Mouse (Mus musculus): ENCODE results near the gene Slk. TPM values are rescaled to one million over a fixed set of nuclear protein-coding genes. Genes with fewer than 3 reads are reported as not detected.

Slk gene
- polyA plus RNA-seq, 1 experiment, result 23.7 TPM

GRCm38 (mm10) chr19:47658914-47659535, 79.5 kb downstream of the Slk start:
- DNase-seq (ENCODE audit: low read depth), result peak; percentile 84
- TF ChIP-seq POLR2A (IDR thresholded peaks at IDR 0.05; ENCODE audit: borderline replicate concordance, extremely low read depth, insufficient read depth, insufficient read length, poor library complexity, severe bottlenecking) (no peak), CTCF (IDR thresholded peaks at IDR 0.05; ENCODE audit: borderline replicate concordance, extremely low read depth, insufficient read depth, insufficient read length) (peak; percentile 82)

- no peak for DNase-seq (ENCODE audit: low read depth)
- TF ChIP-seq CTCF (IDR thresholded peaks at IDR 0.05; ENCODE audit: borderline replicate concordance, extremely low read depth, insufficient read depth, insufficient read length), result no peak
- TF ChIP-seq POLR2A (IDR thresholded peaks at IDR 0.05; ENCODE audit: borderline replicate concordance, extremely low read depth, insufficient read depth, insufficient read length, poor library complexity, severe bottlenecking), result no peak
Observed at GRCm38 (mm10) chr19:47659765-47660408, 80.4 kb downstream of the Slk start.

GRCm38 (mm10) chr19:47667601-47668000, 88.1 kb downstream of the Slk start:
- no peak for TF ChIP-seq CTCF (IDR thresholded peaks at IDR 0.05; ENCODE audit: borderline replicate concordance, extremely low read depth, insufficient read depth, insufficient read length)
- no peak for TF ChIP-seq POLR2A (IDR thresholded peaks at IDR 0.05; ENCODE audit: borderline replicate concordance, extremely low read depth, insufficient read depth, insufficient read length, poor library complexity, severe bottlenecking)
- DNase-seq (ENCODE audit: low read depth), result no peak

GRCm38 (mm10) chr19:47668399-47668798, 88.9 kb downstream of the Slk start:
- no peak for DNase-seq (ENCODE audit: low read depth)
- no peak for TF ChIP-seq POLR2A (IDR thresholded peaks at IDR 0.05; ENCODE audit: borderline replicate concordance, extremely low read depth, insufficient read depth, insufficient read length, poor library complexity, severe bottlenecking)
- TF ChIP-seq CTCF (IDR thresholded peaks at IDR 0.05; ENCODE audit: borderline replicate concordance, extremely low read depth, insufficient read depth, insufficient read length), result no peak

- peak; percentile 53; the same call in 1 of the 2 replicates for TF ChIP-seq CTCF (IDR thresholded peaks at IDR 0.05; ENCODE audit: borderline replicate concordance, extremely low read depth, insufficient read depth, insufficient read length)
- TF ChIP-seq POLR2A (IDR thresholded peaks at IDR 0.05; ENCODE audit: borderline replicate concordance, extremely low read depth, insufficient read depth, insufficient read length, poor library complexity, severe bottlenecking), result no peak
- peak; percentile 27 for DNase-seq (ENCODE audit: low read depth)
Observed at GRCm38 (mm10) chr19:47674419-47674818, 94.9 kb downstream of the Slk start.

- no peak for DNase-seq (ENCODE audit: low read depth)
- no peak for TF ChIP-seq CTCF (IDR thresholded peaks at IDR 0.05; ENCODE audit: borderline replicate concordance, extremely low read depth, insufficient read depth, insufficient read length)
- TF ChIP-seq POLR2A (IDR thresholded peaks at IDR 0.05; ENCODE audit: borderline replicate concordance, extremely low read depth, insufficient read depth, insufficient read length, poor library complexity, severe bottlenecking), result no peak
Observed at GRCm38 (mm10) chr19:47678675-47679074, 99.2 kb downstream of the Slk start.

GRCm38 (mm10) chr19:47689592-47689991, 110.1 kb downstream of the Slk start:
- DNase-seq (ENCODE audit: low read depth), result no peak
- no peak for TF ChIP-seq POLR2A (IDR thresholded peaks at IDR 0.05; ENCODE audit: borderline replicate concordance, extremely low read depth, insufficient read depth, insufficient read length, poor library complexity, severe bottlenecking)
- TF ChIP-seq CTCF (IDR thresholded peaks at IDR 0.05; ENCODE audit: borderline replicate concordance, extremely low read depth, insufficient read depth, insufficient read length), result no peak

GRCm38 (mm10) chr19:47691994-47692393, 112.5 kb downstream of the Slk start, which contains the start of gene Col17a1:
Gene Col17a1 (minus strand): TSS chr19:47692094.
- no peak for TF ChIP-seq POLR2A (IDR thresholded peaks at IDR 0.05; ENCODE audit: borderline replicate concordance, extremely low read depth, insufficient read depth, insufficient read length, poor library complexity, severe bottlenecking)
- TF ChIP-seq CTCF (IDR thresholded peaks at IDR 0.05; ENCODE audit: borderline replicate concordance, extremely low read depth, insufficient read depth, insufficient read length), result no peak
- no peak for DNase-seq (ENCODE audit: low read depth)

Other genes with a start within 250 kb of the Slk start
- gene Sh3pxd2a, start 115.3 kb upstream of the Slk start, polyA plus RNA-seq (2012; rRNA removed), result 10.1 and 14.5 TPM in 2 replicates
- 23.9 and 24.8 TPM in 2 replicates for gene Stn1, start 42.2 kb upstream of the Slk start, polyA plus RNA-seq (2012; rRNA removed)
- gene Col17a1, start 112.4 kb downstream of the Slk start, polyA plus RNA-seq (2012; rRNA removed), result 1.4 and 2.6 TPM in 2 replicates
- 96.2 and 107 TPM in 2 replicates for gene Sfr1, start 152.0 kb downstream of the Slk start, polyA plus RNA-seq (2012; rRNA removed)

Data from brain, embryonic 14.5 days (tissue).